Mouse (Mus musculus): ENCODE results near the gene Rpl24.
"Not testable (repeated sequence)": the region's sequence is repeated elsewhere in the genome, so short reads cannot be mapped to it uniquely, and the experiment has no call there.

Rpl24 gene

DNA sequence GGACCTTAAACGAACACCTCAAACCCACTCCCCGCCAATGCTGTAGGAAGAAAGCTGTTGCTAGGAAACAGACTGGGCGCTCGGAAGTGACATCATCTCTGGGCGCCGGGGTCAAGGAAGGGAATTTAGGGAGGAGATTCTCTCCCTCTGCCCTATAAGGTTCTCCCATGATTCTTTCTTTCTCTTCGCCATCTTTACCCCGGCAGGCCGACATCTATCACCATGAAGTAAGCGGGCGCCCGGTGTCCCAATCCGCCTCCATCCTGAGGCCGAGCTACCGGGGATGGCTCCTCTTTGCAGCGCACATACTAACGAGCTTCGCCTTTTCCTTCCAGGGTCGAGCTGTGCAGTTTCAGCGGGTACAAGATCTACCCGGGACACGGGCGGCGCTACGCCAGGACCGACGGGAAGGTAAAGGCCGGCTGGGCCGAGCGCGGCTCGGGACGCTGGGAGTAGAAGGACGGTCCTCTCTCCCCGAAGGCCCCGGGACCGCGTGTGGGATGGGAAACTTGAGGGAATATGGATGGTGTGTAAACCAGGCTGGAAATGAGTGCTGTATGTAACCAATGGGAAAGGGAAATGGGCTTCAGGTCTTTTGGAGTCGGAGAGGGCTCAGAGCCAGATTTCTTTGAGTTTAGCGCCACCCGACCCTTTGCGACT lies at the start of gene Rpl24:
TSS of gene Rpl24 (plus strand) at position 64 of the 660 bp plus-strand sequence.
- peak; percentile 97 for DNase-seq

DNA sequence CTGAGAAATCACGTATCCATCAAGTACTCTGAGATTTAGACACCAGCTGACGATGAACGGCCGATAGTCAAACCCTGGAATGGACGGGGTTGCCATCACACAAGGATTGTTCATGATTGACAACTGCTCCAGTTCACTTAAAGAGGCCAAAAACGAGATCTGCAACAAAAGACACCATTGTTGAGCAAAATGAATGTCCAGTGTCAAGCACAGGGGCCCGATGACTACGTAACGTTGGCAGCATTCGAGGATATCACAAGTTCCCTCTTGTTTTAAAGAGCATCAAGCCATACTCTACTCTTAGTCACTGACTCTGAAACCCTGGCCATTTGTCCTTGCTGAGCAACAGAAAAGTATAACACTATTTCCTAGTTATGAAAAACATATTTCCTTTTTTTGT lies 44.0 kb upstream of the Rpl24 start:
- DNase-seq = no peak

DNA sequence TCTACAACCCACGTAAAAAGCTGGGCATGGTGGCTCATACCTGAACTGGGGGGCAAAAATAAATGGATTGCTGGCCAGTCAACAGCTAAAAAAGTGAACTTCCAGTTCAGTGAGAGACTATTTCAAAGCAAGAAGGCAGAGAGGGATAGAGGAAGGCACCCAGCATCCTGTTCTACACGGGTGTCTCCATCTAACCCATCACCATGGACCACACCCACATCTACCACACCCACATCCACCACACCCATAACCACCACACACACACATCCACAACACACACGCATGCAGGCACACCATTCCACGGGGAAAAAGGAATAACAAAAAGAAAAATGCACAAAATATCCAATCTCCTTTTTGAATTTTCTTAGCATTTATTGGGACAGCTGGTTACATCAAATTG lies 42.1 kb upstream of the Rpl24 start:
- no peak for DNase-seq

DNA sequence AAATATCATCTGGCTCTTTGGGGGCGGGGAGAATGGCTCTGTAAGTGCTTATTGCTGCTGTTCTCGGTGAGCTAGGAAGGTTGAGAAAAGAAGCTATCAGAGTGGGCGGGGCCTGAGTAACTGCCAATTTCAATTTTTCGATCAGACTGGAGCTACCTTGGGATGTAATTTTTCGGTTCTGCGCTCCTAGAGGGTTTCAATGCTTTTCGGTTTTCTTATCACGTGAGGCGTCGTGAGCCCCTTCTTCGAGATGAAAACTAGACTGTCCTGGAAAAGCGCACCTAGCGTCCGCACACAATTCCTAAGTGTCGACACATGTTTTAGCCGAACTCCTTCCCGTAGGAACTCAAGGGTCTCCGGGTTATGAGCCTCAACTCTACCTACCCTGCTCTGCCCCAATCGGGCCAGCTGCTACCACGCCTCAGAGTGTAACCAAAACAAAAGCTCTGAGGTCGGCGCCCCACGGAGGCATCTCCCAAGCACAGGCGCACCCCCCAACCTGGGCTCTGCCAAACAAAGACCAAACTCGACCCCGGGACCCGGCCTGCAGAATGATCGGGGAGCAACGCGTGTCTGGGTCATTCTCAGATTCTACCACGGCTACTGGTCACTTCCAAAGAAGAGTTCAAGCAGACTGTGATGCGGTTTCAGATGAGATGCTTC lies 32.3 kb upstream of the Rpl24 start:
- DNase-seq = peak; percentile 31

DNA sequence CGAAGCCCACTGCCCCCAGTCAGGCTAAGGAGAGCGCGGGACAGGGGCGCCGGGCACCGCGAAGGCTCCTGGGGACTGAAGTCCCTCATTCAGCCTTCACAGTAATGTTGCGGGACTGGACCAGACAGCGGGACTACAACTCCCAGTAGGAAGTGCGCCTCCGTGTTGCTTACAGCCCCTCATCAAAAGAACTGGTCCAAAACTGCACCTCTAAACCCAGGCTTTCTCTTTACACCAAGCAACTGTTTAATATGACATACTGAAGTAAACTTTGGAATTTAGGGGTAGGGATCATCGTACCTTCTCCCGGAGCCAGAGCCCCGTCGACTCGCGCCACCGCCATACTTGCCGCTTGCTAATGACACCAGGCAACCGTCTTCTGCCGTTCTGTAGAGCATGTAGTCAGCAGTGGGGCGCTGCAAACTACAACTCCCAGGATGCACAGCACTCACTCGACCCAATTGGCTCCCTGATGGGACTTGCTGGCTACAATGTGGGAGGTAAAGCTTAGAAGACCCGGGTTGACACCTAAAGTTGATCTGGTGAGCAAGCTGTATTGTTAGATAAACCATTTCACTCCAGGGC lies 31.5 kb upstream of the Rpl24 start, which contains the start of gene Cep97:
TSS of gene Cep97 (minus strand) at position 403 of the 585 bp plus-strand sequence.
- DNase-seq = peak; percentile 96

DNA sequence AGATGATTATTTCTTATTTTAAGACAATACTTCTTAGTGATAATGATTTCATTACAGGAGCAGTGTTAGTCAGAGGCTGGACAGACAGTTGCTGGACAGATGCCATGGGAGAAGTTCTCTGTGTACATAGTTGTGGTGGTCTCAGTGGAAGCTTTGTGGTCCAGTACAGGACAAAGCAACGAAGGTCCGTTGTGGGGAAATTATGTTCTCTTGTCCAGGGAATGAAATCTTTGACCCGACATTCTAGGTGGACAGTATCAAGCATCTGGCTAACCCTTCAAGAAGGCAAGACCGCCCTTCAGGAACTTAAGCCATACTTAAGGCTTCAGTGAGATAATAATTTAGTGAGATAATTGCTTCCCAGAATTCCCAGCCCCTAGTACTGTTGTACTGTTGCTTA lies 27.3 kb upstream of the Rpl24 start:
- DNase-seq = no peak

GRCm38 (mm10) chr16:55939703-55940102 lies 26.4 kb upstream of the Rpl24 start:
- DNase-seq = no peak

DNA sequence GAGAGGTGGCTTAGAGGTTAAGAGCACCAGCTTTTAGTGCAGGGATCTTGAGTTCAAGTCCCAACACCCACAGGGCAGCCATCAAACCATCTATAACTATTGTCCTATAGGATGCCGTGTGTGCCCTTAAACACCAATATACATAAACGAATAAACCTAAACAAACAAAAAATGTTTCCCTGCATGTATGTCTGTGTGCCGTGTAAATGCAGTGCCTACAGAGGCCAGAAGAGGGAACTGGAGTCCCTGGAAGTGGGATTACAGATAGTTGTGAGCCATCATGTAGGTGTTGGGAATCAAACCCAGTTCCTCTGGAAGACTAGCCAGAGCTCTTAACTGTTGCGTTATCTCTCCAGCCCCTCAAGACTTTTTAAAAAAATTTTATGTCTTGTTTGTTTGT lies 25.3 kb upstream of the Rpl24 start:
- no peak for DNase-seq

GRCm38 (mm10) chr16:55947266-55947665 lies 18.8 kb upstream of the Rpl24 start:
- DNase-seq = no peak

DNA sequence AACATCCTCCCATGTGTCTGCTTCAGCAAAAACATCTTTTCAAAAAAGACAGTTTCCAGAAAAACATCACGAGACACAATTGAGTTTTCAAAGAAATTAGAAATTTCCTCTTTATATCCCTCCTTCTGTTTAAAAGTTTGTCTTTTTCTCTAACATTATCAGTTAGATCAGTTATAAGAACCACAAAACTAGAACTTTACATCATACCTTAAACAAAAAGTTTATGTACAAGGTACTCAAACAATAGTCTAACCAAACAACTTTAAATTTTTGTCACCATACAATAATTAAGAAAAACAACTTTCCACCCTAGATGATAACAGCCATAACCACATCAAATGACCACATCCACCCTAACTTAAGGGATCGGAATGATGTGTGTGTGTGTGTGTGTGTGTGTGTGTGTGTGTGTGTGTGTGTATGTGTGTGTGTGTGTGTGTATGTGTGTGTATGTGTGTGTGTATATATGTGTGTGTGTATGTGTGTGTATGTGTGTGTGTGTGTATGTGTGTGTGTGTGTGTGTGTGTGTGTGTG lies 18.1 kb upstream of the Rpl24 start:
- not testable (repeated sequence) for DNase-seq

DNA sequence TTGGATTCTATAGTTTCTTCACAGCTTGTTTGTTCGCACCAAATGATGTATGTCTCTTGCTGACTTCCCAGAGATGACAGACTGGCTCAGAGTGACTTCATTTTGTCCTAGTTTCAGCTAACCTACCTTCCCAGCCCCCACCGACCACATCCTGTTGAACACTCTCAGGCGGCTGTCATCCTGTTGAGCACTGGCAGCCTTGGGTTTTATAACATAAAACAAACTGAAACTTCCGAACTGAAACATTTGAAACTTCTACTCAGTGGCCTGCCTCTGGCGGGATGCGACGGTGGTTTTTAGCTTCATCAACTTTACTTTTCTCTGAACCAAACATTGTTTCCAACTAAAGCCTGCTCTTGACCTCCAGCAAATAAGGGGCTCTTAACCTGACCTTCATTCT lies 17.1 kb upstream of the Rpl24 start:
- no peak for DNase-seq

DNA sequence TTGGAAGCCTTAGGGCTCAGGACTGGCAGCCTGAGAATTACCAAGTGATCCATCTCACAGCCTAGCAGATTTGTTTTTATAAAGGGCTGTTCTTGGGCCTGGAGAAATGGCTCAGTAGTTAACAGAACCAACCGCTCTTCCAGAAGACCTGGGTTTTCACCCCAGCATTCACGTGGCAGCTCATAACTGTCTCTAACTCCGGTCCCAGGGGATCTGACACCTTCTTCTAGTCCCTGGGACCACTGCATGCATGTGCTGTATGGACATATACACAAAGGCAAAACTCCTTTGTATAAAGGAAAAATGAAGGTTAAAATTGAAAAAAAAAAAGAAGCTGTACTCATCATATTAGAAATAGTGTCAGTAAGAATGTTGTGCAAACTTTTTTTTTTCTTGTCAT lies 15.6 kb upstream of the Rpl24 start:
- no peak for DNase-seq

DNA sequence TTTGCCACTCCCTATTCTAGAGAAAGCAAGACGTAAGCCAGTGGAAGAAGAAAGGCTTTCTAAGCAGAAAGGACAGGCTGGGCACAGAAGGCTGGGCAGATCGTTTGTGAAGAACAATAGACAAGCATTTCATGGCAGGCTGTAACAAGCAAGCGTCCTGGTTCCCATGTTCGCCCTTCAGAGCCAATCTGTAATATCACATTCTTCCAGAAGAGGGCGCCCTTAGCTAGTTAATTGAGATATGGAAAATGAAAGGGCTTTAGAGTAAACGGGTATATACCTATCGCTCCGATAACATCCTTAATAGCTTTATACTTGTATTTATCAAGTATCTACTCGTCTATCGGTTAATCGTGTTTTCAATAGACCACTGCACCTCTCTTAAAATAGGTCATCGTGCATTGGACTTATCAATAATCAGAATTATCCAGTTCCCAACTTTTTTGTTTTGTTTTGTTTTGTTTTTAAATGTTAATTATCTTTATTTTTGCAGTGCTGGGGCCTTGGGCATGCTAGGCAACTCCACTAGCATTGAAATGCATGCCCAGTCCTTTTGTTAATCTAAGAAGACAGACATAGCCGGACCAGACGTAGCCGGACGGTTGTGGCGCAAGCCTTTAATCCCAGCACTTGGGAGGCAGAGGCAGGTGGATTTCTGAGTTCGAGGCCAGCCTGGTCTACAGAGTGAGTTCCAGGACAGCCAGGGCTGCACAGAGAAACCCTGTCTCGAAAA lies 15.0 kb upstream of the Rpl24 start:
- peak; percentile 78 for DNase-seq

DNA sequence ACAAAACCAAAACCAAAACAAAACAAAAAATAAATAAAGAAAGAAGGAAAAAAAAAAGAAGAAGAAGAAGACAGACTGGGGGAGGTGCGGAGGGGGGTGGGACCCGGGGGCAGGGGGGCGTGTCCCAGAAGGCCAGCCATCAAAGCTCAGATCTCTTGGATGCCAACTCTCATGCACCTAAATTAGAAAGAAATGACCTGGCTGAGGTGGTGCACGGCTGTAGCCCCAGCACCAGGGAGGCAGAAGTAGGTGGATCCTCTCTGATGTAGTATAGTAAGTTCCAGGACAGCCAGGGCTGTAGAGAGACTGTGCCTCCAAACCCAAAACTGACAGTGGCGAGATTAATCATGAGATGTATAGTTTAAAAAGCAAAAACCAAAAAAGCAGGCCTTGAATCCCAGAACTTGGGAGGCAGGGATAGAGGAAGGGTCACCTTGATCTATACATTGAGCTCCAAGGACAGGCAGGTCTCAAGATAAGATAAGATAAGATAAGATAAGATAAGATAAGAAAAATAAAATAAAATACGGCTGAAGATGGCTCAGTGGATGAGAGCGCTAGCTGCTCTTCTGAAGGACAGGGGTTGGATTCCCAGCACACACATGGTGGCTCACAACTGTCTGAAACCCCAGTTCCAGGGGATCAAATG lies 14.3 kb upstream of the Rpl24 start:
- DNase-seq = no peak

DNA sequence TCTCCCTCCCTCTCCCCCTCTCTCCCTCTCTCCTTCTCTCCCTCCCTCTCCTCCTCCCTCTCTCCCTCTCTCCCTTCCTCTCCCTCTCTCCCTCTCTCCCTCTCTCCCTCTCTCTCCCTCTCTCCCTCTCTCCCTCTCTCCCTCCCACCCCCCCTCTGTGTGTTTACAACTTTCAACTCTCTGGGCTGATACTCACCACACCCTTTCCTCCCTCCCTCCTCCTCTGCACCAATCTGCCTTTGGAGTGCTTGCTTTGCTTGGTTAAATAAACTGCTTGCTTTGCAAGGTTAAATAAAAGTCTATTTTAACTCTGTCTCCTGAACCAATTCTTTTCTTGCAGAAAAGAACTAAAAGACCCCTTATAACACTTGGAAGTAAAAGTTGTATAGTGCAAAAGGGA lies 13.3 kb upstream of the Rpl24 start:
- DNase-seq = no peak

- not testable (repeated sequence) for DNase-seq
These were observed 11.9 kb upstream of the Rpl24 start for GRCm38 (mm10) chr16:55954196-55954595.

DNA sequence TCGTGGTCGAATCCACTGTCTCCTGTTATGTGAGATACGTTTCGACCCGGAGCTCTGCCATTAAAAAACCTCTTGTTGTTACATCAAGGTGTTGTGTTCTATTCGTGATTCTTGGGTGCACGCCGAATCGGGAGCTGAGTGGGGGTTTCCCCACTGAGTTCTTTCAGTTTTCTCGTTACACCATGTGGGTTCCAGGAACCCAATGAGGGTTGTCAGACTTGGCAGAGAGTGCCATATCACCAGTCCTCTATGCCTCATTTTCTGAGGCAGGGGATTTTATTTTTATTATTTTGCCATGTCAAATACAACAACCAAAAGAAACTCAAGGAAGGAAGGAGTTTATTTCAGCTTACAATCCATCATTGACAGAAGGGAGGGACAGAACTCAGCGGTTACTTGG lies 3.0 kb upstream of the Rpl24 start:
- DNase-seq = not testable (repeated sequence)

DNA sequence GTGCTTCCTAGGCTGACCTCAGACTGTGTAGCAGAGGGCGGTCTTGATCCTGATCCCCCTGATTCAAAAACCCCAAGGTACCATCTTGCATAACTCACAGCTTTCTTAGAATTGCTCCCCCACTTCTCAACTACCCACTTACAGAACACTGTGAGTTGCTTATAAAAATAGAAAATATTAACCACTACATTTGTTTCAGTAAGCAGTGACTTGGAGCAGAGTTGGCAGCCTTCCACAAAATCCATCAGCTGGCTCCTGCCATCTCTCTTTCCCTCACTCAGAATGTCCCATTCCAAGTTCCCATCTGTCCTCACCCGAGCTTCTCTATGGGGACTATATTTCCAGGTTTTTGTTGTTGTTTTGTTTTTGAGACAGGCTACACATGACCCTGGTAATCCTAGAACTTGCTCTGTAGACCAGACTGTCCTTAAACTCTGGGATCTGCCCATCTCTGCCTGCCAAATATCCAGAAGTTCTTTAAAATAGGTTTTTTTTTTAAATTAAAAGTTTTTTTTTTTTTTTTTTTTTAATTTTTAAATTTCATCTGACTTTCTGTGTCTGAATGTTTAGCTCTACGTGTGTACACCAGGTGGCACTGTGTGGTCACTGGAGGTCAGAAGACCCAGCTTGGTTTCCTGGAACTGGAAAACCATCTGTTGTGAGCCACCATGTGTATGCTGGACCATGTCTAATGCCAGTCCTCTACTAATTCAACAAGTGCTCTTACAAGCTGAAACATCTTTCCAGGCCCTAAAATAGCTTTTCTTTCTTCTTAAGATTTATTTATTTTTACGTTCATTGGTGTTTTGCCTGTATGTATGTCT lies 1.7 kb upstream of the Rpl24 start:
- DNase-seq = peak; percentile 50

DNA sequence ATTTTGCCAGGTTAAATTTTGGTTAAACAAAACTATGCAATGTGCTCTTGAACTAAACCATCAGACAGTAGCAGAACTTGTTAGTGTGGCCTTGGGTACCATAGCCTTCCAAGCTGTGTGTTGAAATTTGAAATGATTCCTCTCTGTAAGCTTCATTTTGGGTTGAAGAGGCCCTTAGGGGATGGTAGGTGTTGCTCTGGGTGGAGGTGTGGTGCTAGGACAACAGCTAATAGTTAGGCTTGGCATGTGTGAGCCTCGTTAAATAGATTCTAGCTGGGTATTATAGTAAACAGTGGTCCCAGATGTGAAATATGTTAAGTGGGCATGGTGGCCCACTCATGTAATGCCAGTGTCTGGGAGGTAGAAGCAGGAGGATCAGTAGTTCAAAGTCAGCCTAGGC lies 1.1 kb downstream of the Rpl24 start:
- DNase-seq = no peak

- DNase-seq = no peak
These were observed 3.1 kb downstream of the Rpl24 start for GRCm38 (mm10) chr16:55969147-55969546.

GRCm38 (mm10) chr16:55970416-55970815 lies 4.3 kb downstream of the Rpl24 start:
- no peak for DNase-seq
